Mouse (Mus musculus) MEL (cell line): Measurements from ENCODE around the gene Ube2z.

Experiments
- CHD1 ChIP-seq: IDR thresholded peaks from 2 replicates; pipeline ENCODE4 v1.6.1; 2012; ENCODE audit warnings: low read depth, mild to moderate bottlenecking, inconsistent platforms, low read length, improper control_type of control experiment
- CTCF ChIP-seq, 3 experiments: IDR thresholded peaks in 2 of 3; conservative IDR thresholded peaks in 1 of 3; 2 replicates each; pipeline ENCODE4 v1.5.1; 2011 to 2012; ENCODE audit warnings: low read length in 3 of 3, low read depth in 2 of 3, mild to moderate bottlenecking in 2 of 3, improper control_type of control experiment in 1 of 3, inconsistent platforms in 1 of 3, mixed read lengths in 1 of 3, moderate library complexity in 1 of 3; ENCODE audit not compliant: control insufficient read depth in 1 of 3, insufficient read depth in 1 of 3, poor library complexity in 1 of 3, severe bottlenecking in 1 of 3
- ELF1 ChIP-seq: IDR thresholded peaks from 2 replicates; pipeline ENCODE4 v1.6.1; 2014; ENCODE audit warnings: low read depth, mild to moderate bottlenecking, inconsistent platforms, low read length, improper control_type of control experiment, moderate library complexity
- EP300 ChIP-seq, 2 experiments: IDR thresholded peaks; 2 replicates each; pipeline ENCODE4 v1.6.1; 2011; ENCODE audit warnings: improper control_type of control experiment in 2 of 2, low read length in 2 of 2, low read depth in 1 of 2, mild to moderate bottlenecking in 1 of 2
- MAFK ChIP-seq: IDR thresholded peaks from 2 replicates; pipeline ENCODE4 v1.6.1; 2011; ENCODE audit warnings: low read depth, mild to moderate bottlenecking, low read length, improper control_type of control experiment, borderline replicate concordance
- MAX ChIP-seq: IDR thresholded peaks from 2 replicates; pipeline ENCODE4 v1.6.1; 2011; ENCODE audit warnings: low read length, improper control_type of control experiment
- MEF2A ChIP-seq: IDR thresholded peaks from 2 replicates; pipeline ENCODE4 v1.6.1; 2014; ENCODE audit warnings: low read depth, mild to moderate bottlenecking, inconsistent platforms, low read length, improper control_type of control experiment; ENCODE audit not compliant: poor library complexity, insufficient replicate concordance, severe bottlenecking; ENCODE audit errors: extremely low read depth
- POLR2A ChIP-seq, 2 experiments: IDR thresholded peaks; 2 replicates each; pipeline ENCODE4 v1.6.1; 2011 to 2012; ENCODE audit warnings: low read length in 2 of 2, mild to moderate bottlenecking in 2 of 2, control low read depth in 1 of 2, improper control_type of control experiment in 1 of 2, low read depth in 1 of 2, moderate library complexity in 1 of 2; ENCODE audit not compliant: control insufficient read depth in 1 of 2, insufficient read depth in 1 of 2, poor library complexity in 1 of 2
- POLR2AphosphoS2 ChIP-seq: IDR thresholded peaks from 2 replicates; pipeline ENCODE4 v1.6.1; 2011; ENCODE audit warnings: low read length, improper control_type of control experiment
- RCOR1 ChIP-seq: IDR thresholded peaks from 2 replicates; pipeline ENCODE4 v1.6.1; 2012; ENCODE audit warnings: low read depth, mild to moderate bottlenecking, inconsistent platforms, low read length, improper control_type of control experiment
- SMC3 ChIP-seq: IDR thresholded peaks from 2 replicates; pipeline ENCODE4 v1.6.1; 2011; ENCODE audit warnings: low read depth, low read length, improper control_type of control experiment
- TCF12 ChIP-seq: IDR thresholded peaks from 2 replicates; pipeline ENCODE4 v1.6.1; 2014; ENCODE audit warnings: low read depth, mild to moderate bottlenecking, inconsistent platforms, low read length, improper control_type of control experiment, moderate library complexity

DNA sequence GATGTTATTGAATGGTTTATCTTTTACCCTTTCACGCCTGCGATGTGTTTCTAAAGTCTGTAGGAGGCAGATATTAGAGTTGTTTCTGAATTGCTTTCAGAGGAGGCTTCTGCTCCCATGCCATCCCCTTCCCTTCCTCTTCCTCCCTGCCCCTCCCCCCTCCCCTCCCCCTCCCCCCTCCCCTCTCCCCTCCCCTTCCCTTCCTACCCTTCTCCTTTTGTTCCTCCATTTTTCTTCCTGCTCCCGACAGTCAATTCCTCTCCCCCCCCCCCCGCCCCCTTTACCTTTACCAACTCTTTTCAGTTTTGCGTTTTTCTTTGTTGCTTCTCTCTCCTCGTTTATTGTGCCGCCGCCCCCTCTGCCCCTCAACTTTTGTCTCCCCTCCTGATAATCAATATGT, 53.2 kb downstream of the Ube2z start:
- no peak for TF ChIP-seq RCOR1
- no peak for TF ChIP-seq TCF12
- no peak for TF ChIP-seq POLR2AphosphoS2
- no peak for TF ChIP-seq ELF1
- no peak for TF ChIP-seq POLR2A (IDR thresholded peaks at IDR 0.05; ENCODE audit: control insufficient read depth in 1 of 2, insufficient read depth in 1 of 2, low read depth in 1 of 2, low read length in 2 of 2, poor library complexity in 1 of 2)
- TF ChIP-seq MEF2A, result no peak
- no peak for TF ChIP-seq CTCF (IDR thresholded peaks at IDR 0.05 in 2 of 3, conservative IDR thresholded peaks at IDR 0.05 in 1 of 3; ENCODE audit: control insufficient read depth in 1 of 3, insufficient read depth in 1 of 3, low read depth in 2 of 3, low read length in 3 of 3, poor library complexity in 1 of 3, severe bottlenecking in 1 of 3)
- no peak for TF ChIP-seq CHD1
- TF ChIP-seq EP300 (IDR thresholded peaks at IDR 0.05; ENCODE audit: low read depth in 1 of 2, low read length in 2 of 2), result no peak
- TF ChIP-seq MAX, result no peak
- no peak for TF ChIP-seq SMC3
- TF ChIP-seq MAFK, result no peak
